ENCODE assay signal across 8 mouse cellular contexts in genomic region chr2:79456575-79457349, GRCm38 (mm10). TPM values are rescaled to one million over a fixed set of nuclear protein-coding genes. Genes with fewer than 3 reads are reported as not detected.
A peak's percentile ranks its signal among the peaks of the same experiment; 100 is the strongest.
DNase-seq lines count a peak whose midpoint lies in the region; ATAC-seq lines count a peak whose summit lies in the region.

Gene Neurod1, minus strand, starts transcription at chr2:79456751.
Gene Cerkl, minus strand, starts transcription at chr2:79456785.

- H3K4me3 ChIP-seq in intestine, embryonic 15.5 days (replicated peaks): peak within 1 kb of the TSS; percentile 29
- H3K4me3 ChIP-seq in liver, embryonic 16.5 days (ENCODE audit: low read depth, low read length): no peak within 1 kb of the TSS
- H3K4me3 ChIP-seq in stomach, embryonic 14.5 days (ENCODE audit: low read depth, low read length): peak within 1 kb of the TSS; percentile 14

- no peak within 1 kb of the TSS for H3K9ac ChIP-seq in intestine, embryonic 15.5 days
- H3K9ac ChIP-seq in liver, embryonic 16.5 days (ENCODE audit: low read depth, low read length): no peak within 1 kb of the TSS
- no peak within 1 kb of the TSS for H3K9ac ChIP-seq in stomach, embryonic 14.5 days (replicated peaks; ENCODE audit: low read depth, low read length)

- ATAC-seq in intestine, embryonic 15.5 days: peak; percentile 76
- no peak for ATAC-seq in liver, embryonic 16.5 days (ENCODE audit: low read depth)
- peak; percentile 71; the same call in 1 of the 2 replicates for ATAC-seq in stomach, embryonic 14.5 days (ENCODE audit: insufficient number of reproducible peaks, insufficient read depth, low FRiP score, low read depth)

- 1% methylated on average over 42 of the region's 42 CpGs for WGBS in intestine, embryonic 15.5 days
- under 1% methylated on average over 42 of the region's 42 CpGs for WGBS in liver, embryonic 16.5 days (ENCODE audit: insufficient replicate concordance)
- under 1% methylated on average over 38 of the region's 42 CpGs for WGBS in stomach, embryonic 14.5 days

- peaks cover 8% of the 10 kb centered on the region; the same call in 1 of the 2 replicates for H3K4me1 ChIP-seq in intestine, embryonic 15.5 days (replicated peaks)
- no peaks in the 10 kb centered on the region for H3K4me1 ChIP-seq in liver, embryonic 16.5 days (ENCODE audit: control insufficient read depth, low read depth, low read length)
- no peaks in the 10 kb centered on the region for H3K4me1 ChIP-seq in stomach, embryonic 14.5 days (ENCODE audit: control insufficient read depth, insufficient read depth, low read length)

- H3K27ac ChIP-seq in intestine, embryonic 15.5 days: no peak within 1 kb of the TSS
- H3K27ac ChIP-seq in liver, embryonic 16.5 days (ENCODE audit: low read length): no peak within 1 kb of the TSS
- no peak within 1 kb of the TSS for H3K27ac ChIP-seq in stomach, embryonic 14.5 days (ENCODE audit: low read length)

- peak; percentile 68 for DNase-seq in layer of hippocampus, adult 11-12 months (ENCODE audit: low spot score)
- DNase-seq in layer of hippocampus, adult 9-10 months (ENCODE audit: low spot score): no peak
- DNase-seq in embryo, embryonic 9.5 days (ENCODE audit: extremely low spot score): peak; percentile 77
- no peak for DNase-seq in adrenal gland, adult (ENCODE audit: inconsistent age in 2 of 2, low spot score in 1 of 2)
- DNase-seq in testis, postnatal 10 days (ENCODE audit: low spot score): no peak

- H3K27me3 ChIP-seq in intestine, embryonic 15.5 days (replicated peaks): peaks cover 68% of the 10 kb centered on the region
- H3K27me3 ChIP-seq in liver, embryonic 16.5 days (ENCODE audit: control insufficient read depth, insufficient read depth, low read depth, low read length): peaks cover 68% of the 10 kb centered on the region
- H3K27me3 ChIP-seq in stomach, embryonic 14.5 days (ENCODE audit: control insufficient read depth, insufficient read depth, low read length): peaks cover 64% of the 10 kb centered on the region

- H3K4me2 ChIP-seq in intestine, embryonic 15.5 days (replicated peaks): peak within 1 kb of the TSS; percentile 65
- peak within 1 kb of the TSS; percentile 33 for H3K4me2 ChIP-seq in liver, embryonic 16.5 days (ENCODE audit: low read depth, low read length)
- peak within 1 kb of the TSS; percentile 45 for H3K4me2 ChIP-seq in stomach, embryonic 14.5 days (replicated peaks; ENCODE audit: low read depth, low read length)

- no peaks in the 10 kb centered on the region for H3K9me3 ChIP-seq in intestine, embryonic 15.5 days
- no peaks in the 10 kb centered on the region for H3K9me3 ChIP-seq in liver, embryonic 16.5 days (replicated peaks; ENCODE audit: control insufficient read depth, low read length)
- H3K9me3 ChIP-seq in stomach, embryonic 14.5 days (ENCODE audit: control insufficient read depth, low read depth, low read length): no peaks in the 10 kb centered on the region

- H3K36me3 ChIP-seq in intestine, embryonic 15.5 days: no peaks in the 10 kb centered on the region
- H3K36me3 ChIP-seq in liver, embryonic 16.5 days (ENCODE audit: control insufficient read depth, insufficient read depth): no peaks in the 10 kb centered on the region
- no peaks in the 10 kb centered on the region for H3K36me3 ChIP-seq in stomach, embryonic 14.5 days (ENCODE audit: control insufficient read depth, insufficient read depth, low read length)

RNA-seq across cellular contexts. Expression of gene Neurod1, which starts in this region (rescaled TPM):
- 3.6 and 4.2 TPM in 2 replicates for polyA plus RNA-seq in intestine, embryonic 15.5 days (2015; fragmentation: Nextera tagmentation; extraction: Ambion mirVana)
- polyA plus RNA-seq in liver, embryonic 16.5 days (2015; fragmentation: Nextera tagmentation; extraction: Ambion mirVana): 0.05 TPM in 1 of 2 replicates, not detected in the other
- polyA plus RNA-seq in stomach, embryonic 14.5 days (2014; fragmentation: Nextera tagmentation; extraction: Ambion mirVana): 0.09 and 0.56 TPM in 2 replicates

RNA-seq across cellular contexts. Expression of gene Cerkl, which starts in this region (rescaled TPM):
- 1.5 and 1.6 TPM in 2 replicates for polyA plus RNA-seq in intestine, embryonic 15.5 days (2015; fragmentation: Nextera tagmentation; extraction: Ambion mirVana)
- 5.0 and 5.7 TPM in 2 replicates for polyA plus RNA-seq in liver, embryonic 16.5 days (2015; fragmentation: Nextera tagmentation; extraction: Ambion mirVana)
- 0.50 and 1.4 TPM in 2 replicates for polyA plus RNA-seq in stomach, embryonic 14.5 days (2014; fragmentation: Nextera tagmentation; extraction: Ambion mirVana)

Comparison
In these comparisons a context has a peak if more than half of its experiments do, and no peak if none do; other contexts are left out.
1. DNase-seq: peak in layer of hippocampus, adult 11-12 months (single experiment) and embryo, embryonic 9.5 days (single experiment); none in layer of hippocampus, adult 9-10 months (single experiment), adrenal gland, adult (0 of 2) and testis, postnatal 10 days (single experiment).
2. Peak in every context shown above with its lines, with median percentiles within 50 percentile points of each other: H3K4me2 ChIP-seq.